Mouse (Mus musculus) embryonic facial prominence, embryonic 15.5 days (tissue): ENCODE measurements around the gene Mob3a. TPM values are rescaled to one million over a fixed set of nuclear protein-coding genes. Genes with fewer than 3 reads are reported as not detected.

ENCODE experiments used
- ATAC-seq: fragments of 200-750 bp; cut with Nextera tagmentation; 2 replicates; pipeline ENCODE4 v1.8.0; 2017; ENCODE audit warnings: low read depth, moderate TSS enrichment; ENCODE audit not compliant: insufficient number of reproducible peaks, low FRiP score, low TSS enrichment
- H3K27ac ChIP-seq: fragments of 300-500 bp; sonication (generic); replicated peaks from 2 replicates; pipeline ENCODE4 v1.5.1; 2015; ENCODE audit warnings: mild to moderate bottlenecking, inconsistent platforms
- H3K27me3 ChIP-seq: fragments of 300-500 bp; sonication (generic); 2 replicates; pipeline ENCODE4 v1.6.1; 2015; ENCODE audit warnings: inconsistent platforms
- H3K36me3 ChIP-seq: fragments of 300-500 bp; sonication (generic); 2 replicates; pipeline ENCODE4 v1.6.1; 2015; ENCODE audit warnings: mild to moderate bottlenecking, inconsistent platforms
- H3K4me1 ChIP-seq: fragments of 300-500 bp; sonication (generic); 2 replicates; pipeline ENCODE4 v1.6.1; 2015; ENCODE audit warnings: inconsistent platforms
- H3K4me2 ChIP-seq: fragments of 300-500 bp; sonication (generic); replicated peaks from 2 replicates; pipeline ENCODE4 v1.6.1; 2015; ENCODE audit warnings: mild to moderate bottlenecking, inconsistent platforms
- H3K4me3 ChIP-seq: fragments of 300-500 bp; sonication (generic); replicated peaks from 2 replicates; pipeline ENCODE4 v1.5.1; 2015; ENCODE audit warnings: mild to moderate bottlenecking, inconsistent platforms
- H3K9ac ChIP-seq: fragments of 300-500 bp; sonication (generic); 2 replicates; pipeline ENCODE4 v1.6.1; 2015; ENCODE audit warnings: inconsistent platforms
- H3K9me3 ChIP-seq: fragments of 300-500 bp; sonication (generic); replicated peaks from 2 replicates; pipeline ENCODE4 v1.6.1; 2016; ENCODE audit warnings: inconsistent platforms
- WGBS: fragments of 180-500 bp; shearing (Covaris S2); methylation state at CpG from one replicate; pipeline ENCODE4 v1.1.7; 2015; 5-methylcytosine and 5-hydroxymethylcytosine counted together
- polyA plus RNA-seq: library from polyadenylated mRNA; unstranded; fragments of >200 nt; fragmentation: Nextera tagmentation; extraction: Ambion mirVana; gene quantifications from 2 replicates; pipeline ENCODE4 v1.2.1, GENCODE M21; 2015

The Mob3a gene
- polyA plus RNA-seq, 1 experiment from 2014 or later, result 51.8 TPM

DNA sequence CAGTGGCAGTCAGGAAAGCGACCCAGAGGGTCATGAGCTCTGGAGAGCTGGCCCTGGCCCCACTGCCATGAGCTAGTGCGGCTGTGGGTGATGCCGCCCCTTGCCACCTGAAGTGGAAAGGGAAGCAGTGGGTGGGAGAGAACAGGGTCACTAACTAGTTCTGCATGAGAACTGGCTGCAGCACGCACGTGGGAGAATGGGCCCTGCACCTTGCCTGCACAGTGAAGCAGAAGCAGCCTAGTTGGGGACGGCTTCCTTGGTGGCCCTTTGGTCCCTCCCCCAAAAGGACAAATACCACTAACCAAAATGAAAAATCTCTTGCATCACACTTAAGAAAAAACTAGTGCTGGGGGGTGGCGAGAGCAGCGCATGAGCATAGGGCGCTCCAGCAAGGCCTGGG lies 3.2 kb downstream of the Mob3a start:
- H3K4me2 ChIP-seq, result no peak overlapping the region
- H3K4me3 ChIP-seq, result no peak overlapping the region
- no peak overlapping the region for H3K27ac ChIP-seq
- no peaks in the 10 kb centered on the region for H3K27me3 ChIP-seq
- peaks cover 11% of the 10 kb centered on the region for H3K36me3 ChIP-seq
- 91% methylated on average over 9 of the region's 9 CpGs for WGBS
- ATAC-seq, result no peak
- H3K4me1 ChIP-seq, result peaks cover 56% of the 10 kb centered on the region
- H3K9ac ChIP-seq, result no peak overlapping the region
- no peaks in the 10 kb centered on the region for H3K9me3 ChIP-seq

DNA sequence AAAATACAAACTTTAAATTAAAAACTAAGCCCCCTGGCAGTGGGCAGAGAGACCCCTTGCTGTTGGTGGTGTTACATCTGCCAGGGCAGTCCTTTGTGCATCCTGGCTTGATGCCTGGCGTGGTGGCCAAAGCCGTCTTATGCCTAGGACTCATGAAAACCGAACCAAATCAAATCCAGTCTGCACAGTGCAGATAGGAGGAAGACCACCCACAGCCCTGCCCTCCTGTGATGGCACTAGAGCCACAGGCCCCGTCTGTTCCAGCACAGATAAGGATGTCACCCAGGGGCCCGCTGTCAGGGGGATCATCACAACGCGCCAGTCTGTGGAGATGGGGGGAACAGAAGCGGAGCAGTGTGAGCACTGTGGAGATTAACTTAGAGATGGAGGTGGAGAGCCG lies 4.0 kb downstream of the Mob3a start:
- Histone ChIP-seq H3K4me2 (no peak overlapping the region), H3K9me3 (no peaks in the 10 kb centered on the region), H3K36me3 (peaks cover 11% of the 10 kb centered on the region), H3K27me3 (no peaks in the 10 kb centered on the region), H3K9ac (no peak overlapping the region), H3K4me3 (no peak overlapping the region), H3K4me1 (peaks cover 48% of the 10 kb centered on the region), H3K27ac (no peak overlapping the region)
- WGBS, result 86% methylated on average over 9 of the region's 9 CpGs
- no peak for ATAC-seq

DNA sequence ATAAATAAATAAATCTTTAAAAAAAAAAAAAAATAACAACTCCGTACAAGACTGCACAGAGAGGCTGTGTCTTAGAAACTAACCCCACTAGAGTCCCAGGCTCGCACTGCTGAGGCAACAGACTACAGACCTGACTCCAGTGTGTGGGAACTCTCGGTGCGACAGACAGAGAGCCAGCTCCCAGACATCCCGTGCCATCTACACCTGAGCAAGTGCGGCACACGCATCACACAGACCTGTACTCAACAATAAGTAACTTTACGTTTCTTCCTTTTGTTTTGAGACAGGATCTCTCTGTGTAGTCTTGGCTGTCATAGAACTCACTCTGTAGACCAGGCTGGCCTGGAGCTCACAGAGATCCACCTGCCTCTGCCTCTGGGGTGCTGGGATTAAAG lies 4.4 kb downstream of the Mob3a start:
- no peak for ATAC-seq
- Histone ChIP-seq H3K36me3 (peaks cover 11% of the 10 kb centered on the region), H3K9me3 (no peaks in the 10 kb centered on the region), H3K27ac (no peak overlapping the region), H3K4me2 (no peak overlapping the region), H3K27me3 (no peaks in the 10 kb centered on the region), H3K4me3 (no peak overlapping the region), H3K4me1 (peaks cover 44% of the 10 kb centered on the region), H3K9ac (no peak overlapping the region)
- 87% methylated on average over 8 of the region's 8 CpGs for WGBS

DNA sequence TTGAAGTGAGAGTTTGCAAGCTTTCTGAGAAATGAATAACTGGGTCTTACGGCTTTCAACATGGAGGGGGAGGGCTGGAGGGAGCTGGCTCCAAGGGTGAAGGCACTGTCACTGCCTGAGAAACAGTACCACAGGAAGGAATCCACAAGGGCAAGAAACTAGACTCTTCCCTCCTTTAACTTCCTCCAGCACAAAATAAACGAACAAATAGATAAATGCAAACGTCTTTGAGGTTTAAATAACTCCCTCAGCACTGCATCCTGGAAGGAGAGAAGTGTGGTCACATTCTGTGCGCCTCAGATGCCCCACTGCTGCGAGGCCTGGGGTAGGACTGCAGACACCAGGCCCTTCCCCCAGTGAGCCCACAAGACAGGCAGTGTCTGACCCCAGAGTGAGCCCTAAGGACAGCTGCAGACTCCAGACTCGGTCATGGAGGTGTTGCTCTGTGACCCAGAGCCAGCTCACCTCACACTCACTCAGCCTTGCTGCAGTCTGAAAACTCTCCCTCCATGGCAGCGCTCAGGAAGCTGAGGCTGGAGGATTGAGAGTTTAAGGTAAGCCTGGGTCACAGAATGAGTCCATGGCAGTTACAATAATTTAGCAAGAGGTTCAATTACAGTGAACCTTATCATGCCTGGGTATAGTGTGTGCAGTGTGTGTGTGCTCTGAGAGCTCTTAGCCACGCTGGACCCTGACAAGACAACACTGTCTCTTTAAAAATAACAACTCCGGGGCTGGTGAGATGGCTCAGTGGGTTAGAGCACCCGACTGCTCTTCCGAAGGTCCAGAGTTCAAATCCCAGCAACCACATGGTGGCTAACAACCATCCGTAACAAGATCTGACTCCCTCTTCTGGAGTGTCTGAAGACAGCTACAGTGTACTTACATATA lies 5.0 kb downstream of the Mob3a start:
- H3K9ac ChIP-seq, result no peak overlapping the region
- peaks cover 11% of the 10 kb centered on the region for H3K36me3 ChIP-seq
- peaks cover 44% of the 10 kb centered on the region for H3K4me1 ChIP-seq
- H3K4me3 ChIP-seq, result no peak overlapping the region
- 60% methylated on average over 11 of the region's 12 CpGs for WGBS
- no peak overlapping the region for H3K4me2 ChIP-seq
- peak overlapping the region; percentile 59 for H3K27ac ChIP-seq
- H3K27me3 ChIP-seq, result no peaks in the 10 kb centered on the region
- H3K9me3 ChIP-seq, result no peaks in the 10 kb centered on the region
- ATAC-seq, result no peak

DNA sequence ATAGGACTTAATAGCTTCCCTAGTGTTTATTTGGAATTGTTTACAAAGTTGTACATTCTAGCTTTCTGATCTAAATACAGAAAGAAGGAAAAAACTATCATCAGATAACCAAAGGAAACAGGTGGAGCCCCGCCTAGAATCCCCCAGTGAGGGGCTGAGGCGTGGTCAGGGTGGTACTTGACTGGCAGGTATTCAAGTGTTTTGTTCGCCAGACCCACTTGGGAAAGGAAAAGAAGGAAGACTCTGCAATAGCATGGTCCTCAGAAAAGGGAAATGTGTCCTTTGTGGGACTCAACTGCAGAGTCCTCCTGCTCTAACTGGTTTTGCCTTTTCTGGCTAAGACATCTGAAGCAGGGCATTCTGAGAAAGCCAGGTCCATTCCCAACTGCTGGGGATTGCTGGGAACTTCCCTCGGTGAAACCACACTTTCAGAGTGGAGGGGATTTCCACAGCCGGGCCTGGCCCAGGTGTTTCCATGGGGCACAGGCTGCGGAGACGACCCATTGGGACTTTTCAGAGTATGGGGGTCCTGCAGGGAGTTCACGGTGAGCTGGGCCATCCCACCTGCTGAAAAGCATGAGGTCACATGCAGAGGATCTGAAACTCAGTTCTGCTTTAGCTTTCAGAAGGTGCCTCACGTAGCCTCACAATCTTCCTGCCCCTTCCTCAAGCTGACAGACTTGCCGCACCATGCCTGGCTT lies 5.8 kb downstream of the Mob3a start:
- Histone ChIP-seq H3K4me1 (peaks cover 38% of the 10 kb centered on the region), H3K36me3 (peaks cover 17% of the 10 kb centered on the region), H3K27ac (peak overlapping the region; percentile 59), H3K4me3 (no peak overlapping the region), H3K9ac (no peak overlapping the region), H3K9me3 (no peaks in the 10 kb centered on the region), H3K27me3 (no peaks in the 10 kb centered on the region), H3K4me2 (no peak overlapping the region)
- no peak for ATAC-seq
- 54% methylated on average over 10 of the region's 10 CpGs for WGBS

DNA sequence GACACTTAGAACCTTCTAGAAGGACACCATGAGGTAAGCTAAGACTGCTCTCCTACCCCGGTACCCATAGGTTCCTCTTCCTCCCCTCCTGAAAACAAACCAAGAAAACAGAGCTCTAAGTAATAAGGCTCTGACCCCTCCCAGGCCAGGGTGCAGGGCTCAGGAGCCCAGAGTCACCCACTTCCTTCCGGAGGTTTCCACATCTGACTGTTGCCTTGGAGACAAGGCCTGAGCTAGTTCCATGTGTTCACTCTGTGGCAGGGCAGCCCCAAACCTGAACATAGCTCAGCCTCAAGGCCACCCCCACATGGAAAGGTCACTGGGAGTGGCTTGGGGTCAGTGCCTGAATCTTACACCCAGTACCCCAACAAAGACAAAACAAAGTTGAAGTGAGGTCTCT lies 6.6 kb downstream of the Mob3a start:
- H3K4me1 ChIP-seq, result peaks cover 30% of the 10 kb centered on the region
- H3K36me3 ChIP-seq, result peaks cover 25% of the 10 kb centered on the region
- no peaks in the 10 kb centered on the region for H3K27me3 ChIP-seq
- H3K4me3 ChIP-seq, result no peak overlapping the region
- no peak overlapping the region for H3K4me2 ChIP-seq
- 81% methylated on average over 2 of the region's 2 CpGs for WGBS
- no peak for ATAC-seq
- H3K9ac ChIP-seq, result no peak overlapping the region
- no peak overlapping the region for H3K27ac ChIP-seq
- no peaks in the 10 kb centered on the region for H3K9me3 ChIP-seq

DNA sequence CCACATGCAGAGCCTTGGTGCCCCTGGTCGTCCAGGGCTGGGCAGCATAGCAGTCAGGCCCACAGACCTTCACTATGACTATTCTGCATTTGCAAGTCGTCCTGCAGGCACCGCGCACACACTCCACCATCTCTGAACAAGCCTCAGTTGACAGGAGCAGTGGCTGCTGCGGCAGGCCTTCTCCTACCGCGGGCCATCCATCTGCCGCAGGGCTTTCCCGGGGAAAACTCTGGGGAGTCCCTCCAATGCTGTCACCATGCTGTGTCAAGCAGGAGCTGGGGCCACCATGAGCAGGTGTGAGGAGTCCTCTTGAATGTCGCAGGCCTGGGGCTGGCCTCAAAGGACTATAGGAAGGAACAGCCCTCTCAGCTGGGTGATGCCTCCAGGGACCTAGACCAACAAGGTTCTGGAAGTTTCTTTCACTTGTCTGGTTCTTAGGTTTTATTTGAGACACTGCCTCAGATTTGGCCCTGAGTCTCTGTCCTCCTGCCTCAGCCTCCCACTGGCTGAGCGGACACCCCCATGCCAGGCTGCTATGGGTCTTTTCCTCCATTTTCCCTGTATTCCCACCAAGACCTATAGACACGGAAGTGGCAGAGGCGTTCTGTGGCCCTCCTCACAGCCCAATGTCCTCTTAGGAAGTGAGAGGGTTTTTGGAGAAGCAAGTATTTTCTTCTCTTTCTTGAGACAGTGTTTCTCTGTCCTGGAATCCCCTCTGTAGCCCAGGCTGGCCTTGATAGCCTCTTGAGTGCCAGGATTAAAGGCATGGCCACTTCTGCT lies 7.4 kb downstream of the Mob3a start:
- WGBS, result 86% methylated on average over 13 of the region's 13 CpGs
- no peak overlapping the region for H3K4me3 ChIP-seq
- H3K9ac ChIP-seq, result no peak overlapping the region
- H3K27me3 ChIP-seq, result no peaks in the 10 kb centered on the region
- H3K4me1 ChIP-seq, result peaks cover 25% of the 10 kb centered on the region
- no peaks in the 10 kb centered on the region for H3K9me3 ChIP-seq
- no peak overlapping the region for H3K4me2 ChIP-seq
- peaks cover 33% of the 10 kb centered on the region for H3K36me3 ChIP-seq
- no peak for ATAC-seq
- H3K27ac ChIP-seq, result 0 out of 2 replicates have a peak overlapping the region, but pooled peaks have one; percentile 18

DNA sequence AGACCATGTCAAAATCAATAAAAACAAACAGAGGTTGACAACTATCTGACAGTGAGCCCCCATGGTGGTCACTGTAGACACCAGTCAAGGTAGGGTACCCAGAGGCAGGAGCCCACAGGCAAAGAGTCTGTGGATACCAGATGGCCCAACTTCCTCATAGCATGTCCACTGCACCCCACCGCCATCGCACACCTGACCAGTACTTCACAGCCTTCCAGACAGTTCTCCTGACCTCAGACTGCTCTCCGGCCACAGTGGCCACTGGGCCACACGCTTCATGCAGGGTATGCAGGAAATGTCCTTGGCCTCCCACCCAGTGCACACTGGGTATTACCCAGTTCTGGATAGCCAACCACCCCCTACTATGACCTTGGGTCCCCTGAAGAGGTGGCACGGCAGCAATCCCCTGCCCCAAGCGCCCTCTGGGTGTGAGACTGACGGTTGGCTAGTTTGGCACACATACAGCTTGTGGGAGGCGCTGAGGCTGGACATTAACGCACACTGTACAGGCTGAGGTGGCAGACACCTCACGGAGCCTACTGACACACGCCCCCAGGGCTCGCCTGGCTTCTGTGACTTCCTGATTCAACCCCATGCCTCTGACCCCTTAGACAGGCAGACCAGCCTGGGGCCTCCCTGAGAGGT lies 8.3 kb downstream of the Mob3a start:
- no peak for ATAC-seq
- no peak overlapping the region for H3K4me3 ChIP-seq
- H3K27me3 ChIP-seq, result no peaks in the 10 kb centered on the region
- H3K36me3 ChIP-seq, result peaks cover 39% of the 10 kb centered on the region
- no peak overlapping the region for H3K9ac ChIP-seq
- H3K4me1 ChIP-seq, result peaks cover 25% of the 10 kb centered on the region
- H3K9me3 ChIP-seq, result no peaks in the 10 kb centered on the region
- 92% methylated on average over 12 of the region's 12 CpGs for WGBS
- H3K27ac ChIP-seq, result no peak overlapping the region
- no peak overlapping the region for H3K4me2 ChIP-seq

DNA sequence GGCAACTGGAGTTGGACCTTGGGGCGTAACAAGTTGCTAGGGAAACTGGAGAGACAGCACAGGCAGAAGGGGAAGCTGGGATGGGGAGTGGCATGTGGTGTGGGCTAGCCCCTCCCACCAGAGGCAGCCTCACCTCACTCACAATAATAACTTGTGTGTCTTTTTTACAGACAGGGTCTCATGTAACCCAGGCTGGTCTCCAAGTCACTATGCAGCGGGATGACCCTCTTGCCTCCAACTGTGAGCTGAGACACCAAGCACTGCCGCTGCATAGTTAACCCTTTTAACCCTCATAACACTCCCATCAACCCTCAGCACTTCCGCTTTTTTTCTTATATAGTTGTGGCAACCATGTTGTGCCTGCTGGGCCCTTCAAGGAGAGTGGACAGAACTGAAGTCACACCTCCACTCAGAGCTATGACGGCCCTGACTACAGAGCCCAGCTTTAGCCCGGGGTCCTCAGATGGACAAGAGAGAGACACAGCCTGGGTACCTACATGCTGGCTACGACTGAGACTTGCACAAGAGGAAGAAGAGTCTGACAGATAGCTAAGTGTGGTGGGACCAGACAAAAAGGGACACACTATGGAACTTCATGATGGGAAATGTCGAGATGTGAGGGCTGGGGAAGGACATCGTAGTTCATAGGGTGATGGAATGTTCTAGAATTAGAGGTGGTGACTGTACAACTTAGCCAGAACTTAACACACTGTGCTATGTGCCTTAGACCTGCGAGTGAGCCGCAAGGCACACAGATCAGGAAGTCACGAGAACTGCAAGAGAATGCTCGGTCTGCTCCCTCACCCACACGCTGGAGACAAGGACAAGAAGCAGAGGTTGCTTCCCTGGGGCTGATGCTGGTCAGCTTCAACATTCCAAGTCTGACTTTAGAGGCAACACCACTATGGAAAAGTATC lies 9.3 kb downstream of the Mob3a start:
- no peak for ATAC-seq
- 78% methylated on average over 14 of the region's 14 CpGs for WGBS

DNA sequence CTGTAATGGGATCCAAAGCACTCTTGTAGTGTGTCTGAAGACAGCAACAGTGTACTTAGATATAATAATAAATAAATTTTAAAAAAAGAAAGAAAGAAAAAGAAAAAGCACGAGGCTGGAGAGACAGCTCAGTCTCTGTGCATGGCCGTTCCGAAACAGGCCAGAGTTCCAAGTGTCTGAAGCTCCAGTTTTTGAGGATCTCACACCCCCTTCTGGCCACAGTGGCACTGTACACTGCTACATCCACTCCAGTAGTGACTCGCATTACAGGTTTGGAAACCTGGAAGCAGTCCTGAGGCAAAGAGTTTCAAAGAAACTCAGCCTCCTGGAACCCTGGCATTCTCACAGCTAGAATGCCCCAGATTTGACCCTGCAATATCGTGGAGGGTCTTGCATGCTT lies 13.9 kb downstream of the Mob3a start:
- Histone ChIP-seq H3K4me2 (no peak overlapping the region), H3K27ac (no peak overlapping the region), H3K9me3 (no peaks in the 10 kb centered on the region), H3K4me3 (no peak overlapping the region), H3K9ac (no peak overlapping the region), H3K4me1 (no peaks in the 10 kb centered on the region), H3K27me3 (no peaks in the 10 kb centered on the region), H3K36me3 (peaks cover 64% of the 10 kb centered on the region)
- 0 out of 2 replicates have a peak, but pooled peaks have one; percentile 66 for ATAC-seq
- WGBS, result 26% methylated on average over 5 of the region's 5 CpGs

More for the DNA sequence above, 9.3 kb downstream of the Mob3a start:
- Histone ChIP-seq H3K4me2 (no peak overlapping the region), H3K4me3 (no peak overlapping the region), H3K27me3 (no peaks in the 10 kb centered on the region), H3K4me1 (peaks cover 19% of the 10 kb centered on the region), H3K27ac (no peak overlapping the region), H3K9me3 (no peaks in the 10 kb centered on the region), H3K36me3 (peaks cover 41% of the 10 kb centered on the region), H3K9ac (no peak overlapping the region)
